Mouse (Mus musculus) kidney, adult 18-20 months (tissue): Measurements from ENCODE around the gene Rapgefl1.

ENCODE experiments used
- DNase-seq: peaks from one replicate; pipeline ENCODE4 v3.0.0; 2021

The Rapgefl1 gene

DNA sequence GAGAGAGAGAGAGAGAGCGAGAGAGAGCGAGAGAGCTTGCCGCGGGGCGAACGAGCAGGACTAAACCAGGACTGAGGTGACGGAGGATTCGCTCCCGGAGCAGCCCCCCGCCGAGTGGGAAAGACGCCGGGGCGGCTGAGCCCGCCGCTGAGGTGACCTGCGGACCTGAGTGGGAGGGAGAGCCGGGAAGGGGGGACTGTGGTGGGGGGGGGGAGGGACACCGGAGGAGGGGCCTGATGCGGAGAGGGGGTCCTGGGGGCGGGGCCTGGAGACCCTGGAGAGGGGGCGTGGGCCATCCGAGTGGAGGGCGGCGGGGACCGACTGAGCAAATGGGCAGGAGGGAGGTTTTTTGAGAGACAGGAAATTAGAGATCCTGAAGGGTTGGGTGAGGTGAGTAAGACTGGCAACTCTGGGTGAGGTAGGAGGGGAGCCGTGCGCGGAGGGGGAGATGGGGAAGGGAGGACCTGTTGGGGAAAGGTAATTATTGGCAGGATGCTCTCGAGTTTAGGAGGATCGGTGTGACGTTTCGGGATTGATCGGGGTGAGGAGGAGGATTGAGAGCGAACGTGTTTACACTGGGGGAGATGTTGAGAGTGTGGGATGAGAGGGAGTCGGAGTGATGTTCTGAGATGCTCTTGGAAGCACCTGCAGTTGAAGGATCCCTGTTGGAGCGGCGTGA is 27.3 kb downstream of the Rapgefl1 start:
- peak; percentile 49 for DNase-seq

DNA sequence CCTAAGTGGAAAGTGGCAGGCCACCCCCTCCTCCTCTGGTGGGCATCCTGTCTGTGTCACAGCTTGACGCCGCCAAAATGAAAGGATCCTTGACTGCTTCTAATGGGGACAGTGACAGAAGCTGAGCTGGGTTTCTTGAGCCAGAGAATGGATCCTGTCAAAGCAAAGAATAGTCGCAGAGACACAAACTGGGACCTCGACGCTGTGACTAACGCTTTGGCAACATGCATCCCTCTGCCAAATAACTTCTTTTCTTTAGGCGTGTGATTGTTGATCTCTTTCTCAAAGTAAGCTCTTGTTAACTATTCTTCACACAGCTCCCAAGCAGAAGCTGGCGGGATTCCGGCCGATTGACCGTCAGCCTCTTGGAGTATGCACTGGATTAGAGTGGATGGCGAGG is 30.7 kb downstream of the Rapgefl1 start:
- no peak for DNase-seq

DNA sequence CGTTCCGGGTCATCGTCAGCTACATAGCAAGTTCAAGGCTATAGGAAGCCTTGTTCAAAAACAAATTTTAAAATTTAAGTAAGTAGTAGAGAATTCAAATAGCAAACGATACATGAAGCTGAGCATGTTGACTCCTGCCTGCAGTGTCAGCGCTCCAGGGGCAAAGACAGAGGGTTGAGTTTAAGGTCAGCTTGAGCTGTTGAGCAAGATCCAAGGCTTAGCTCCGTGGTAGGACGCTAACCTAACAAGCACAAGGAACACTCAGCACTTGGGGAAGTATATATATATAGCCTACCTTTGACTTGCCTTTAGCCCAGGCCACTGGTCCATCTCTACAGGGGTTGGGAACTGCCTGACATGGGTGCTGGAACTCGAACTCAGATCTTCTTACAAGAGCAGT is 33.3 kb downstream of the Rapgefl1 start:
- DNase-seq: no peak

DNA sequence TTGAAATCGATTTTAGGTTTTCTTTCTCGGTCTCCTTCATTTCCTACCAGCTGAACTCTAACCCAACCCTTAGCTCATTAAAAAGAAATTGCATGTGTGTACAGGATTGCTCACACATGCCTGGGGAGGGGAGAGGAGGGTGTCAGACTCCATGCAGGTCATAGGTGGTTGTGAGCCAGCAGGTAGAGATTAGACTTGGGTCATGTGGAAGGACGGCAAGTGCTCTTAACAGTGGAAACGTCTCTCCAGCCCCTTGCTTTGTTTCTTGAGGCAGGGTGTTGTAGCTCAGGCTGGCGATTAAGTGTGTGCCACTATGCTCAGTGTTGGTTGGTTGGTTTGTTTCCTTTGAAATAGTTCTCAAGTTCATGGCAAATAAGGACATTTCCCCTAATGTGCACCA is 34.2 kb downstream of the Rapgefl1 start:
- no peak for DNase-seq

DNA sequence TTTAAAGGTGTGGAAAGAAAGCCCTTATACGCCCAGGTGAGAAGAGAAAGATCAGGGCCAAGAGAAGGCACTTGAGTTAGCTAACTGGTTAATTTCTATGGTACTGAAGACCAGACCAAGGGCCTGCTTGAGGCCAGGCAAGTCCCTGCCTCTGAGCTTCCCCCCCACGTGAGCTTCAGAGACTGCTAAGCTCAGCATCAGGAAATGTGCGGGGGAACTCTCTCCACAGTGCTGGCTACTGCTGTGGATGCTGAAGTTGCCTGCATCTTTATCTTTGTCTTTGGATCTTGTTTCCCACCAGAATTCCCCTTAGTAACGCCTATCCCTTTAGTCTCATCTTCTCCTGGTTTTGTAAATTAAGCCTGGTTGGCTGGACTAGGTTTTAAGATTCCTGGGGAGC is 34.8 kb downstream of the Rapgefl1 start:
- no peak for DNase-seq

DNA sequence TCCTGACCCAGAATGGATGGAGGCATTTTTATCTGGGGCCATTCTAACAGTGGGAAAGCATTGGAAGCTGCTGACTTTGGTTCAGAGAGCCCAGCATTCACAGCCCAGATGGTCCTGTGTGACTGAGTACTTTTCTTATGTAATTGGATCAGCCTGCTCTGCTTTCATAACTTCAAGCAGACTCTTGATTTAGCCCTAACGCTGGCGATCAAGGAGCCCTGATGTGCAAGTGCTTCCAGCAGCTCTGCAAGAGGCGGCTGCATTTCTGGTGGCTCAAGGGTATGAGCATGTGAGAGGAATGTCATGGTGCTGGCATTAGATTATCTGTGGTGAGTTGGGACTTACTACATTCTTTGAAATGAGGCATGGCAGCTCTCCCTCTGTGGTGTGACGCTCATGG is 35.5 kb downstream of the Rapgefl1 start:
- DNase-seq: no peak

DNA sequence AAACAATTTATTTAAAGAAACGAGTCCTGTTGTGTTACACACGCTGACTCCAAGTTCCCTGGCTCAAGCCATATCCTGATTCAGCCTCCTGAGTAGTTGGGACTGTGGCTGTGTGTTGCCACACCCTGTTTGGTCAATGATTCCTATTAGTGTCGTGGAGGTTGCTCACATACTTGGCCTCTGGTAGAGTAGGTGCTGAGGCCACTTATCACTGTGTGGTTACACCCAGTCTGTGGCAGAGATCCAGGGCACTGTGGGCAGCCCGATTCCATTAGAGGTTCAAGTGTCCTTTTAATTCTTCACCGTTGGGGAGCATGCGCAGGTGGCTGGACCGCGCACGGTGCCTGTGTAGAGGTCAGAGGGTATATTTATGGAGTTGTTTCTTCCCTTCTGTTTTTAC is 37.3 kb downstream of the Rapgefl1 start:
- no peak for DNase-seq

DNA sequence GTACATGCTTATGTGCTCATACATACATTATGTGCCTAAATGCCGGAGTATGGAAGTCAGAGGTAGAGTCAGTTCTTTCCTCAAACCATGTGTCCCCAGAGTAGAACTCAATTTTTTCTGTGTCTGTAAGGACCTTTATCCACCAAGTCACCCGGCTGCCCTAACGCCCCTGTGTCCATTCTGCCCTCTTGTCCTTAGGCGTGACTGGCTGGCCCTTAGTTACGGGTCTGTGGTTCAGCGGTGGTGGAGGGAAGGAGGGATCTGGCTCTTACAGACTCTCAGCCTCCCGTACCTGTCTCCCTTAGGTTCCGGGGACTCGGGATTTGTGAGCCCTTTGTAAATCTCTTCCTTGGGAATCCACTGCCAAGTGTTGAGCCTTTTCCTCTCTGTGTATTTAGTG is 40.4 kb downstream of the Rapgefl1 start:
- peak; percentile 39 for DNase-seq

DNA sequence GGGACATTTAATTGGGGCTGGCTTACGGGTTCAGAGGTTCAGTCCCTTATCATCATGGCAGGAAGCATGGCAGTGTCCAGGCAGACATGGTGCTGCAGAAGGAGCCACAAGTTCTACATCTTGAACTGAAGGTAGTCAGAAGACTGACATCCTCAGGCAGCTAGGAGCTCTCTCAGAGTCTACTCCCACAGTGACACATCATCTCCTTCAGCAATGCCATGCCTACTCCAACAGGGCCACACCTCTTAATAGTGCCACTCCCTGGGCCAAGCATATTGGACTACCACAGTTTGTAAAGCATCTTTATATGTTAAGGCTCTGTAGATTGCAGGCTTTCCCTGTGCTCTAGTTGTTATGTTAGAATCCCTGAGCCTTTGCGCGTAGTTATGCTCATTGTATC is 51.1 kb downstream of the Rapgefl1 start:
- DNase-seq: no peak

DNA sequence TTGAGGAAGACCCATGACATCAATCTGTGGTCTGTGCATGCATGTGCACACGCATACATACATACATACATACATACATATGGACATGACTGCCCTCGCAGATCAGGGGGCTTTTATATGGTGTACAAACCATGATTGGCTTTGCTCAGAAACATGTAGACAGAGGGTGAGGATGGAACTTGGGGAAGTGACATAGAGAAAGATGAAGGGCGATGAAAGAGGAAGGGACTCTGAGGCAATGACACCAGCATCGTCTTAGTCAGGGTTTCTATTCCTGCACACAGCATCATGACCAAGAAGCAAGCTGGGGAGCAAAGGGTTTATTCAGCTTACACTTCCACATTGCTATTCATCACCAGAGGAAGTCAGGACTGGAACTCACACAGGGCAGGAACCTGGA is 52.5 kb downstream of the Rapgefl1 start:
- no peak for DNase-seq

DNA sequence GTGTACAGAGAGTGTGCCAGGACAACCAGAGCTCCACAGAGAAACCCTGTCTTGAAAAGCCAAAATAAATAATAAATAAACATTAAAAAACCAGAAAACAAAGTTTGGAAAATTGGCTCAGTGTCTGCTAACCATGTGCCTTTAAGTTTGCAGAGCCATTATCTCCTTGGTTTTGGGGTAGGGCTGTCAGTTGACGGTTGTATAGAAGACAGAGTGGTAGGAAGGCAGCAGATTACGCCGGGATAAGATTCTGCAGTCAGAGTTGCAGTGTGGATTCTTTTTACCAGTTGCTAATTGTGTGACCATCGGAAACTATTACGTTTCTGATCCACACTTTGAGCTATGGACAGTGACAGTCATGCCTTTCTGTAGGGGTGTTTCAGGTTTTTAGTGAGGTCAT is 53.4 kb downstream of the Rapgefl1 start:
- DNase-seq: no peak

DNA sequence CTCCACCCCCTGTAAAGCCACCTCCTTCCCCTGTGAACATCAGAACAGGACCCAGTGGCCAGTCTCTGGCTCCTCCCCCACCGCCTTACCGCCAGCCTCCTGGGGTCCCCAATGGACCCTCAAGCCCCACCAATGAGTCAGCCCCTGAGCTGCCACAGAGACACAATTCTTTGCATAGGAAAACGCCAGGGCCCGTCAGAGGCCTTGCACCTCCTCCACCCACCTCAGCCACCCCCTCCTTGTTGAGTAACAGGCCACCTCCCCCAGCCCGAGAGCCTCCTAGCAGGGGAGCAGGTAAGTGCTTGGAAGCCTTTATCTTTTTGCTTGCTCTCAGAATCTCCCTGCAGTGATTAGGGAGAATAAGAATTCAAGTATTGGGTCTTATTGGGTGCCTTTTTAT is 55.8 kb downstream of the Rapgefl1 start:
- no peak for DNase-seq

DNA sequence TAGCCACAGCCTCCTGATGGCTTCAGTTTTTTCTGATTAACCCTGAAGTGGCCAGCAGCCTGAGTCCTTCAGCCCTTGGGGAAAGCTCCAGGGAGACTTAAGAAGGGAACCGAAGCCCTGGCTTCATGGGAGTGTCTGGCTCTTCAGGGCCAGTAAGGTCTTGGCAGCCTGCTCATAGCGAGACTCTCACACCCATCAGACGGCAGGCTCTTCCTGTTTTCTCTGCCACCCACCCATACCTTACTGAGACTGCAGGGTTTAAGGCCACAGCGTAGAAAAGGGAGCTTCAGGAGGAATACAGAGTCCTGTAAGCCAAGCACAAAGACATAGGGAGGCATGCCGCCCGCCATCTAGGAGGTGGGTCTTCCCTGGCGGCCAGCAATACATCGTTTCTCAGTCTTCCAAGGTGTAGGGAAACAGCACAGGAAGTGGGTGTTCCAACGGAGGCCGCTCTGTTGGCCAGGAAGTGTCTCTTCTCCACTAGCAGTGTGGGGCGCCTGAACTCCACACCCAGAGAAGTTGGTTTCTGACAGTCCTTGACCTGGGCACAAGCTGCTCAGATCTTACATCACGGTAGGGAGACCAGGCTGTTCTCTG is 64.0 kb downstream of the Rapgefl1 start:
- no peak for DNase-seq

DNA sequence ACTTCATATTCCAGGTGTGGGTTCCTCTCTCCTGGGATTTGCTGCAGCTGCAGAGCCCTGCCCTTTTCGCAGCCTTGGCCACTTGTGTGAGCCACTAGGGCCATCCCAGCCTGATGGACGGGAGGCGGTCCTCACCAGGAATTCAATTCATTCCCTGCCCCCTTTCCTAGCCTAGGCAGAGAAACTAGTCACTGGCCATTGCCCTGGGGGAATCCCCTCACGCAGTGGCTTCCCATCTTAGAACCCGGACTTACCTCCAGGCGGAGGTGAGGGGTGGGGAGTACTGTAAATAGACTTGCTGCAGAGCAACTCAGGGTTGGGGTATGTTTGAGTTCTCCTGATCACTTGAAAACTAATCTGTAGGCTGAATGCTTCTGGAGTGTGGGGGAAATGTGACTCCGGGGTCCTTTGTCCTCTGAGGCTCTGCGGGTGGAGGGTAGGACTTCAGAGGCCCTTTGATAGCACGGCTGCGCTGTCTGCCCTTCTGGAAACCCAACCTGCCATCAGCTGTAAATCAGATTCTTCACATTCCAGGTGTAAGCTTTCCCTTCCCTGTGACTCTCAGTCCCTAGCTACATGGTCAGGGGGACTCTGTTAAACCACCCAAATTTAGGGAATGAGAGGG is 66.1 kb downstream of the Rapgefl1 start:
- DNase-seq: no peak
